Mouse (Mus musculus): ENCODE measurements around the gene Aaas.

Aaas gene

GRCm38 (mm10) chr15:102358126-102358525 is 7.6 kb upstream of the Aaas start:
- in situ Hi-C loops (cut with MboI, MseI): no loop called here

GRCm38 (mm10) chr15:102356501-102357325 is 6.1 kb upstream of the Aaas start:
- in situ Hi-C loops (cut with MboI, MseI): no loop called here

- in situ Hi-C loops (cut with MboI, MseI): no loop called here
These were observed 5.4 kb upstream of the Aaas start for GRCm38 (mm10) chr15:102355871-102356441.

GRCm38 (mm10) chr15:102355134-102355870 is 4.7 kb upstream of the Aaas start:
- in situ Hi-C loops (cut with MboI, MseI): no loop called here

GRCm38 (mm10) chr15:102353986-102354385 is 3.4 kb upstream of the Aaas start:
- in situ Hi-C loops (cut with MboI, MseI): no loop called here

- in situ Hi-C loops (cut with MboI, MseI): no loop called here
These were observed 1.6 kb upstream of the Aaas start for GRCm38 (mm10) chr15:102352177-102352576.

- in situ Hi-C loops (cut with MboI, MseI): no loop called here
These were observed 346 bp upstream of the Aaas start for GRCm38 (mm10) chr15:102350942-102351291.

- in situ Hi-C loops (cut with MboI, MseI): no loop called here
These were observed 4.1 kb downstream of the Aaas start for GRCm38 (mm10) chr15:102346444-102346843.

GRCm38 (mm10) chr15:102344490-102344889 is 6.1 kb downstream of the Aaas start:
- in situ Hi-C loops (cut with MboI, MseI): no loop called here

- in situ Hi-C loops (cut with MboI, MseI): no loop called here
These were observed 9.0 kb downstream of the Aaas start for GRCm38 (mm10) chr15:102341580-102341979.

GRCm38 (mm10) chr15:102339612-102340011 is 11.0 kb downstream of the Aaas start:
- in situ Hi-C loops (cut with MboI, MseI): loop anchor here in 1 of 2 experiments (5.0 kb wide), 2 partner anchors 33 to 37 kb away; no protein-coding TSS in a partner anchor

- in situ Hi-C loops (cut with MboI, MseI): loop anchor here in 1 of 2 experiments (5.0 kb wide), 2 partner anchors 35 kb away; no protein-coding TSS in a partner anchor
These were observed 13.6 kb downstream of the Aaas start for GRCm38 (mm10) chr15:102336946-102337345.

GRCm38 (mm10) chr15:102335925-102336324 is 14.6 kb downstream of the Aaas start:
- in situ Hi-C loops (cut with MboI, MseI): loop anchor here in 1 of 2 experiments (5.0 kb wide), 2 partner anchors 34 to 36 kb away; no protein-coding TSS in a partner anchor

GRCm38 (mm10) chr15:102335254-102335653 is 15.3 kb downstream of the Aaas start:
- in situ Hi-C loops (cut with MboI, MseI): loop anchor here in 1 of 2 experiments (5.0 kb wide), 2 partner anchors 33 to 37 kb away; no protein-coding TSS in a partner anchor

- in situ Hi-C loops (cut with MboI, MseI): no loop called here
These were observed 19.0 kb downstream of the Aaas start, which contains the start of gene Myg1 for GRCm38 (mm10) chr15:102331610-102332015. Gene Myg1 (plus strand): TSS chr15:102331709.

- in situ Hi-C loops (cut with MboI, MseI): no loop called here
These were observed 23.7 kb downstream of the Aaas start for GRCm38 (mm10) chr15:102326892-102327291.

GRCm38 (mm10) chr15:102326022-102326576 is 24.5 kb downstream of the Aaas start, which contains the start of gene Pfdn5:
Gene Pfdn5 (plus strand): TSS chr15:102326116.
- in situ Hi-C loops (cut with MboI, MseI): no loop called here

- in situ Hi-C loops (cut with MboI, MseI): no loop called here
These were observed 25.7 kb downstream of the Aaas start for GRCm38 (mm10) chr15:102324654-102325473.

- in situ Hi-C loops (cut with MboI, MseI): loop anchor here in 1 of 2 experiments (5.0 kb wide), 1 partner anchor 74 kb away; no protein-coding TSS in a partner anchor
These were observed 34.3 kb downstream of the Aaas start for GRCm38 (mm10) chr15:102316263-102316662.

- in situ Hi-C loops (cut with MboI, MseI): loop anchor here in 1 of 2 experiments (5.0 kb wide), 1 partner anchor 73 kb away; no protein-coding TSS in a partner anchor
These were observed 35.3 kb downstream of the Aaas start for GRCm38 (mm10) chr15:102315292-102315691.

Data from T-helper 17 cell (primary cell).